Mouse (Mus musculus) testis, adult 2 months (tissue): ENCODE results near the gene Olfr1208. TPM values are rescaled to one million over a fixed set of nuclear protein-coding genes. Genes with fewer than 3 reads are reported as not detected.

ENCODE experiments used
- H3K27ac ChIP-seq: fragments of 200-500 bp; 2 replicates; pipeline ENCODE4 v1.5.1; 2012; ENCODE audit warnings: low read depth, low read length; ENCODE audit not compliant: control insufficient read depth, insufficient read depth
- H3K27me3 ChIP-seq: fragments of 200-500 bp; 2 replicates; pipeline ENCODE4 v1.6.1; 2012; ENCODE audit warnings: mild to moderate bottlenecking, low read length, moderate library complexity; ENCODE audit not compliant: control insufficient read depth, insufficient read depth
- H3K36me3 ChIP-seq: fragments of 200-500 bp; 2 replicates; pipeline ENCODE4 v1.6.1; 2012; ENCODE audit warnings: mild to moderate bottlenecking, low read length; ENCODE audit not compliant: control insufficient read depth, insufficient read depth
- H3K4me1 ChIP-seq: fragments of 200-500 bp; 2 replicates; pipeline ENCODE4 v1.6.1; 2012; ENCODE audit warnings: low read length; ENCODE audit not compliant: control insufficient read depth, insufficient read depth
- H3K4me3 ChIP-seq: fragments of 200-500 bp; 2 replicates; pipeline ENCODE4 v1.5.1; 2012; ENCODE audit warnings: low read depth, mild to moderate bottlenecking, low read length, moderate library complexity, mixed read lengths; ENCODE audit not compliant: control insufficient read depth
- CTCF ChIP-seq: fragments of 200-500 bp; IDR thresholded peaks from 2 replicates; pipeline ENCODE4 v1.5.1; 2012; ENCODE audit warnings: low read depth, mild to moderate bottlenecking, inconsistent platforms, low read length, moderate library complexity; ENCODE audit not compliant: control insufficient read depth, insufficient read depth, insufficient replicate concordance
- POLR2A ChIP-seq: fragments of 200-500 bp; IDR thresholded peaks from 2 replicates; pipeline ENCODE4 v1.6.1; 2012; ENCODE audit warnings: low read depth, mild to moderate bottlenecking, inconsistent platforms, low read length, moderate library complexity; ENCODE audit not compliant: control insufficient read depth
- polyA plus RNA-seq: library from polyadenylated mRNA; depleted of rRNA; stranded (reverse); fragments of >200 nt; gene quantifications from 2 replicates; pipeline ENCODE4 v1.2.3, GENCODE M21; 2012; rRNA removed

The Olfr1208 gene
- not detected in 2 replicates for polyA plus RNA-seq

- Histone ChIP-seq H3K27me3 (no peaks in the 10 kb centered on the region), H3K36me3 (no peaks in the 10 kb centered on the region), H3K4me1 (no peaks in the 10 kb centered on the region), H3K27ac (no peak within 1 kb of the TSS), H3K4me3 (no peak within 1 kb of the TSS)
- TF ChIP-seq POLR2A (no peak), CTCF (no peak)
These were observed at the start of gene Olfr1208 for GRCm38 (mm10) chr2:88902211-88902610. Olfr1208 (minus strand) TSS chr2:88902311.

- TF ChIP-seq CTCF (no peak), POLR2A (no peak)
- H3K36me3 ChIP-seq: no peaks in the 10 kb centered on the region
- H3K4me1 ChIP-seq: no peaks in the 10 kb centered on the region
- no peaks in the 10 kb centered on the region for H3K27me3 ChIP-seq
- H3K27ac ChIP-seq: no peak within 1 kb of the TSS
- no peak within 1 kb of the TSS for H3K4me3 ChIP-seq
These were observed 35.9 kb upstream of the Olfr1208 start, which contains the start of gene Olfr1211 for GRCm38 (mm10) chr2:88938011-88938410. Olfr1211 (minus strand) TSS chr2:88938111.

- Histone ChIP-seq H3K36me3 (no peaks in the 10 kb centered on the region), H3K27me3 (no peaks in the 10 kb centered on the region), H3K4me1 (no peaks in the 10 kb centered on the region), H3K27ac (no peak within 1 kb of the TSS), H3K4me3 (no peak within 1 kb of the TSS)
- no peak for TF ChIP-seq CTCF
- no peak for TF ChIP-seq POLR2A
These were observed 12.9 kb upstream of the Olfr1208 start, which contains the start of gene Olfr1209 for GRCm38 (mm10) chr2:88915057-88915456. Olfr1209 (minus strand) TSS chr2:88915157.

GRCm38 (mm10) chr2:88862931-88863330 is 39.2 kb downstream of the Olfr1208 start, which contains the start of gene Olfr1206:
Olfr1206 (plus strand) TSS chr2:88863231.
- Histone ChIP-seq H3K4me3 (no peak within 1 kb of the TSS), H3K4me1 (no peaks in the 10 kb centered on the region)
- TF ChIP-seq CTCF (no peak), POLR2A (no peak)

GRCm38 (mm10) chr2:88848992-88849391 is 53.1 kb downstream of the Olfr1208 start, which contains the start of gene Olfr1204:
Olfr1204 (plus strand) TSS chr2:88849292.
- no peak within 1 kb of the TSS for H3K27ac ChIP-seq
- no peaks in the 10 kb centered on the region for H3K27me3 ChIP-seq
- no peaks in the 10 kb centered on the region for H3K36me3 ChIP-seq
- H3K4me3 ChIP-seq: no peak within 1 kb of the TSS
- TF ChIP-seq POLR2A: no peak
- TF ChIP-seq CTCF: no peak
- H3K4me1 ChIP-seq: no peaks in the 10 kb centered on the region

More at GRCm38 (mm10) chr2:88862931-88863330, 39.2 kb downstream of the Olfr1208 start, which contains the start of gene Olfr1206:
- H3K27ac ChIP-seq: no peak within 1 kb of the TSS
- no peaks in the 10 kb centered on the region for H3K27me3 ChIP-seq
- no peaks in the 10 kb centered on the region for H3K36me3 ChIP-seq

Other genes with a start within 250 kb of the Olfr1208 start
- gene Olfr1193, start 226.7 kb downstream of the Olfr1208 start, polyA plus RNA-seq: not detected in 2 replicates
- gene Olfr1195, start 213.1 kb downstream of the Olfr1208 start, polyA plus RNA-seq: not detected in 2 replicates
- gene Olfr1196, start 197.7 kb downstream of the Olfr1208 start, polyA plus RNA-seq: not detected in 2 replicates
- gene Olfr1197, start 169.9 kb downstream of the Olfr1208 start, polyA plus RNA-seq: not detected in 2 replicates
- not detected in 2 replicates for gene Olfr1198, start 150.9 kb downstream of the Olfr1208 start, polyA plus RNA-seq
- gene Olfr1199, start 141.8 kb downstream of the Olfr1208 start, polyA plus RNA-seq: not detected in 2 replicates
- not detected in 2 replicates for gene Olfr1200, start 131.8 kb downstream of the Olfr1208 start, polyA plus RNA-seq
- gene Olfr1201, start 109.3 kb downstream of the Olfr1208 start, polyA plus RNA-seq: not detected in 2 replicates
- not detected in 2 replicates for gene Olfr1202, start 87.8 kb downstream of the Olfr1208 start, polyA plus RNA-seq
- gene Olfr1205, start 72.6 kb downstream of the Olfr1208 start, polyA plus RNA-seq: not detected in 2 replicates
- not detected in 2 replicates for gene Olfr1204, start 53.0 kb downstream of the Olfr1208 start, polyA plus RNA-seq
- not detected in 2 replicates for gene Olfr1206, start 39.1 kb downstream of the Olfr1208 start, polyA plus RNA-seq
- gene Olfr1209, start 12.8 kb upstream of the Olfr1208 start, polyA plus RNA-seq: not detected in 2 replicates
- not detected in 2 replicates for gene Olfr1211, start 35.8 kb upstream of the Olfr1208 start, polyA plus RNA-seq
- not detected in 2 replicates for gene Olfr1212, start 51.7 kb upstream of the Olfr1208 start, polyA plus RNA-seq
- gene Gm13762, start 78.0 kb upstream of the Olfr1208 start, polyA plus RNA-seq: not detected in 2 replicates
- not detected in 2 replicates for gene Olfr1214, start 90.3 kb upstream of the Olfr1208 start, polyA plus RNA-seq
- not detected in 2 replicates for gene Olfr1215, start 104.7 kb upstream of the Olfr1208 start, polyA plus RNA-seq
- gene Olfr1216, start 116.0 kb upstream of the Olfr1208 start, polyA plus RNA-seq: not detected in 2 replicates
- gene Olfr1217, start 129.8 kb upstream of the Olfr1208 start, polyA plus RNA-seq: not detected in 2 replicates
- not detected in 2 replicates for gene Olfr1218, start 158.9 kb upstream of the Olfr1208 start, polyA plus RNA-seq
- gene Olfr1219, start 181.2 kb upstream of the Olfr1208 start, polyA plus RNA-seq: not detected in 2 replicates
- gene Olfr1220, start 204.5 kb upstream of the Olfr1208 start, polyA plus RNA-seq: not detected in 2 replicates
- not detected in 2 replicates for gene Olfr1221, start 215.0 kb upstream of the Olfr1208 start, polyA plus RNA-seq
- not detected in 2 replicates for gene Olfr1222, start 230.7 kb upstream of the Olfr1208 start, polyA plus RNA-seq
- not detected in 2 replicates for gene Olfr1223, start 249.2 kb upstream of the Olfr1208 start, polyA plus RNA-seq